Mouse (Mus musculus): Measurements from ENCODE around the gene Tep1. TPM values are rescaled to one million over a fixed set of nuclear protein-coding genes. Genes with fewer than 3 reads are reported as not detected.

Gene Tep1
- 7.2 TPM for polyA plus RNA-seq (2015; fragmentation: Illumina TruSeq; extraction: RNeasy Lipid Tissue Mini Kit (QIAGEN cat#74804); ENCODE audit: low read depth, low replicate concordance)

GRCm38 (mm10) chr14:50869889-50870804 lies at the start of gene Tep1:
Tep1 (minus strand) TSS chr14:50870560.

GRCm38 (mm10) chr14:50897374-50897765 lies 27.0 kb upstream of the Tep1 start, which contains the start of gene Klhl33:
Klhl33 (minus strand) TSS chr14:50897507.

GRCm38 (mm10) chr14:50807487-50808072 lies 62.8 kb downstream of the Tep1 start, which contains the start of the genes Ccnb1ip1 and Parp2:
Ccnb1ip1 (minus strand) TSS chr14:50807732.
Parp2 (plus strand) TSS chr14:50807841.

GRCm38 (mm10) chr14:50785251-50785637 lies 85.1 kb downstream of the Tep1 start, which contains the start of gene Ttc5:
Ttc5 (minus strand) TSS chr14:50785519.

Other genes with a start within 250 kb of the Tep1 start
- not detected for gene Olfr745, start 231.2 kb downstream of the Tep1 start, polyA plus RNA-seq (2015; fragmentation: Illumina TruSeq; extraction: RNeasy Lipid Tissue Mini Kit (QIAGEN cat#74804); ENCODE audit: low read depth, low replicate concordance)
- not detected for gene Olfr746, start 223.5 kb downstream of the Tep1 start, polyA plus RNA-seq (2015; fragmentation: Illumina TruSeq; extraction: RNeasy Lipid Tissue Mini Kit (QIAGEN cat#74804); ENCODE audit: low read depth, low replicate concordance)
- gene Olfr747, start 177.4 kb downstream of the Tep1 start, polyA plus RNA-seq (2015; fragmentation: Illumina TruSeq; extraction: RNeasy Lipid Tissue Mini Kit (QIAGEN cat#74804); ENCODE audit: low read depth, low replicate concordance): not detected
- gene Olfr748, start 163.2 kb downstream of the Tep1 start, polyA plus RNA-seq (2015; fragmentation: Illumina TruSeq; extraction: RNeasy Lipid Tissue Mini Kit (QIAGEN cat#74804); ENCODE audit: low read depth, low replicate concordance): not detected
- gene Olfr749, start 125.5 kb downstream of the Tep1 start, polyA plus RNA-seq (2015; fragmentation: Illumina TruSeq; extraction: RNeasy Lipid Tissue Mini Kit (QIAGEN cat#74804); ENCODE audit: low read depth, low replicate concordance): not detected
- 57.8 TPM for gene Ttc5, start 85.0 kb downstream of the Tep1 start, polyA plus RNA-seq (2015; fragmentation: Illumina TruSeq; extraction: RNeasy Lipid Tissue Mini Kit (QIAGEN cat#74804); ENCODE audit: low read depth, low replicate concordance)
- not detected for gene Ccnb1ip1, start 62.8 kb downstream of the Tep1 start, polyA plus RNA-seq (2015; fragmentation: Illumina TruSeq; extraction: RNeasy Lipid Tissue Mini Kit (QIAGEN cat#74804); ENCODE audit: low read depth, low replicate concordance)
- 26.5 TPM for gene Parp2, start 62.7 kb downstream of the Tep1 start, polyA plus RNA-seq (2015; fragmentation: Illumina TruSeq; extraction: RNeasy Lipid Tissue Mini Kit (QIAGEN cat#74804); ENCODE audit: low read depth, low replicate concordance)
- 4.0 TPM for gene Klhl33, start 26.9 kb upstream of the Tep1 start, polyA plus RNA-seq (2015; fragmentation: Illumina TruSeq; extraction: RNeasy Lipid Tissue Mini Kit (QIAGEN cat#74804); ENCODE audit: low read depth, low replicate concordance)
- gene Osgep, start 54.3 kb upstream of the Tep1 start, polyA plus RNA-seq (2015; fragmentation: Illumina TruSeq; extraction: RNeasy Lipid Tissue Mini Kit (QIAGEN cat#74804); ENCODE audit: low read depth, low replicate concordance): 56.7 TPM
- 67.7 TPM for gene Apex1, start 54.4 kb upstream of the Tep1 start, polyA plus RNA-seq (2015; fragmentation: Illumina TruSeq; extraction: RNeasy Lipid Tissue Mini Kit (QIAGEN cat#74804); ENCODE audit: low read depth, low replicate concordance)
- gene Pip4p1, start 60.3 kb upstream of the Tep1 start, polyA plus RNA-seq (2015; fragmentation: Illumina TruSeq; extraction: RNeasy Lipid Tissue Mini Kit (QIAGEN cat#74804); ENCODE audit: low read depth, low replicate concordance): 131 TPM
- gene Pnp, start 60.5 kb upstream of the Tep1 start, polyA plus RNA-seq (2015; fragmentation: Illumina TruSeq; extraction: RNeasy Lipid Tissue Mini Kit (QIAGEN cat#74804); ENCODE audit: low read depth, low replicate concordance): 18.9 TPM
- gene Gm49342, start 74.0 kb upstream of the Tep1 start, polyA plus RNA-seq (2015; fragmentation: Illumina TruSeq; extraction: RNeasy Lipid Tissue Mini Kit (QIAGEN cat#74804); ENCODE audit: low read depth, low replicate concordance): 29.9 TPM
- 1.4 TPM for gene Pnp2, start 85.4 kb upstream of the Tep1 start, polyA plus RNA-seq (2015; fragmentation: Illumina TruSeq; extraction: RNeasy Lipid Tissue Mini Kit (QIAGEN cat#74804); ENCODE audit: low read depth, low replicate concordance)
- gene Rnase10, start 137.2 kb upstream of the Tep1 start, polyA plus RNA-seq (2015; fragmentation: Illumina TruSeq; extraction: RNeasy Lipid Tissue Mini Kit (QIAGEN cat#74804); ENCODE audit: low read depth, low replicate concordance): not detected
- gene Rnase9, start 171.3 kb upstream of the Tep1 start, polyA plus RNA-seq (2015; fragmentation: Illumina TruSeq; extraction: RNeasy Lipid Tissue Mini Kit (QIAGEN cat#74804); ENCODE audit: low read depth, low replicate concordance): not detected
- gene Rnase11, start 179.6 kb upstream of the Tep1 start, polyA plus RNA-seq (2015; fragmentation: Illumina TruSeq; extraction: RNeasy Lipid Tissue Mini Kit (QIAGEN cat#74804); ENCODE audit: low read depth, low replicate concordance): not detected
- gene Rnase12, start 187.1 kb upstream of the Tep1 start, polyA plus RNA-seq (2015; fragmentation: Illumina TruSeq; extraction: RNeasy Lipid Tissue Mini Kit (QIAGEN cat#74804); ENCODE audit: low read depth, low replicate concordance): not detected
- not detected for gene Olfr750, start 203.9 kb upstream of the Tep1 start, polyA plus RNA-seq (2015; fragmentation: Illumina TruSeq; extraction: RNeasy Lipid Tissue Mini Kit (QIAGEN cat#74804); ENCODE audit: low read depth, low replicate concordance)
- 36.0 TPM for gene Rnase4, start 220.5 kb upstream of the Tep1 start, polyA plus RNA-seq (2015; fragmentation: Illumina TruSeq; extraction: RNeasy Lipid Tissue Mini Kit (QIAGEN cat#74804); ENCODE audit: low read depth, low replicate concordance)
- gene Ang, start 220.6 kb upstream of the Tep1 start, polyA plus RNA-seq (2015; fragmentation: Illumina TruSeq; extraction: RNeasy Lipid Tissue Mini Kit (QIAGEN cat#74804); ENCODE audit: low read depth, low replicate concordance): 4.3 TPM
- not detected for gene Eddm3b, start 243.9 kb upstream of the Tep1 start, polyA plus RNA-seq (2015; fragmentation: Illumina TruSeq; extraction: RNeasy Lipid Tissue Mini Kit (QIAGEN cat#74804); ENCODE audit: low read depth, low replicate concordance)

Data from brain, adult 10 weeks (tissue).